Mouse (Mus musculus) left cerebral cortex, postnatal 14 days (tissue): ENCODE results near the gene Osbpl6. TPM values are rescaled to one million over a fixed set of nuclear protein-coding genes. Genes with fewer than 3 reads are reported as not detected.

Source experiments
- DNase-seq, 2 experiments: peaks; one replicate each; pipeline ENCODE4 v3.0.0; 2021 to 2022; ENCODE audit warnings: low spot score in 2 of 2, mixed read lengths in 1 of 2
- intact Hi-C: fragments of 180-260 bp; cut with DNase I; formaldehyde crosslinking; loops from one replicate; pipeline ENCODE4 v1.15.1; 2025
- long read RNA-seq, 2 experiments: library from polyadenylated mRNA; stranded (forward); transcript quantifications; one replicate each; pipeline ENCODE4 v2.0.0; 2021
- total RNA-seq, 2 experiments: library from RNA; stranded (reverse); gene quantifications; 2 replicates each; pipeline ENCODE4 v1.2.3; 2021

The Osbpl6 gene
- 10 to 100 TPM; 44.2 to 49.4 TPM for total RNA-seq
- long read RNA-seq, experiment 1, full-length matches to known transcripts = 6 of 10 reads
- long read RNA-seq, experiment 1, partial matches to known transcripts = 1 of 10 reads
- long read RNA-seq, experiment 1, other reads (novel, unspliced or antisense) = 3 of 10 reads
- long read RNA-seq, experiment 2, full-length matches to known transcripts = 3 of 10 reads
- long read RNA-seq, experiment 2, partial matches to known transcripts = 2 of 10 reads
- long read RNA-seq, experiment 2, other reads (novel, unspliced or antisense) = 5 of 10 reads

GRCm38 (mm10) chr2:76406151-76406936 is at the start of gene Osbpl6:
Gene Osbpl6, plus strand, starts transcription at chr2:76406508.
- intact Hi-C loops = no loop called here
- peak; percentile 67 to 73 for DNase-seq

GRCm38 (mm10) chr2:76360226-76360625 is 46.1 kb upstream of the Osbpl6 start, which contains the start of gene Cyct:
Gene Cyct, minus strand, starts transcription at chr2:76360450.
- intact Hi-C loops = loop anchor here (5.0 kb wide), 2 partner anchors 108 to 233 kb away; no protein-coding TSS in a partner anchor
- no peak for DNase-seq

GRCm38 (mm10) chr2:76362111-76362510 is 44.2 kb upstream of the Osbpl6 start:
- peak; percentile 23 to 31 for DNase-seq
- intact Hi-C loops = loop anchor here (5.0 kb wide), 2 partner anchors 110 to 235 kb away; no protein-coding TSS in a partner anchor

- intact Hi-C loops = no loop called here
- DNase-seq = no peak
These were observed 40.5 kb upstream of the Osbpl6 start for GRCm38 (mm10) chr2:76365811-76366210.

DNA sequence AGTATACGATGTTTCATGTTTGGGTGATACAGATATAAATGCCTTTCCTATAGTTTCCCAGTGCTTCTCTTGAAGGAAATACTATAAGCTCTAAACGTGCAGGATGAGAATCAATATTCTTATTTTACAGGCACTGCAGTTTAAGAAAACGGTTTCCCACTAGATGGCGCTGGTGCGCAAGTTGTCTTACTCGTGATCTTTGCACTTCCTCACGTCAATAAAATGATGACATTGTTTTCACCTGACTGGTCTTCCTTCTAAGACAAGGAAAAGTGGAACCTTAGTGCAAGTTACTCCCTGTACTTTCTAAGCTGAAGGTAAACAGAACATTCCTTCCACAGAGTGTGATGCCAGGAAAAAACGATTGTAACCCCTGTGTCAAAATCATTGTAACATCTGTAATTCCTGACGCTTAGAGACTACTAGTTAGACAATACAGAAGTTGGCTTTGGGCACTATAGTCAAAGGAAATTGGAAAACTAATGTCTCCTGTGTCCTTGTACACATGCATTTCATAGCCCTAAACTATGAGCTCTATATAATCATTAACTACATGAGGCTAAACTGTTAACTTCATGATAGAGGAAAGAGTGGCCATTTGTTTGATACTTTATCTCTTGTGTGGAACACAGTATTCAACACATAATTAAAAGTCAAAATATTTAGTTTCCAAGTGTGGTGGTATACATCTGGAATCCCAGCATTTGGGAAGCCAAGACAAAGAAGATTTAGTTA is 39.0 kb upstream of the Osbpl6 start:
- peak; percentile 72 to 90 for DNase-seq
- intact Hi-C loops = no loop called here

DNA sequence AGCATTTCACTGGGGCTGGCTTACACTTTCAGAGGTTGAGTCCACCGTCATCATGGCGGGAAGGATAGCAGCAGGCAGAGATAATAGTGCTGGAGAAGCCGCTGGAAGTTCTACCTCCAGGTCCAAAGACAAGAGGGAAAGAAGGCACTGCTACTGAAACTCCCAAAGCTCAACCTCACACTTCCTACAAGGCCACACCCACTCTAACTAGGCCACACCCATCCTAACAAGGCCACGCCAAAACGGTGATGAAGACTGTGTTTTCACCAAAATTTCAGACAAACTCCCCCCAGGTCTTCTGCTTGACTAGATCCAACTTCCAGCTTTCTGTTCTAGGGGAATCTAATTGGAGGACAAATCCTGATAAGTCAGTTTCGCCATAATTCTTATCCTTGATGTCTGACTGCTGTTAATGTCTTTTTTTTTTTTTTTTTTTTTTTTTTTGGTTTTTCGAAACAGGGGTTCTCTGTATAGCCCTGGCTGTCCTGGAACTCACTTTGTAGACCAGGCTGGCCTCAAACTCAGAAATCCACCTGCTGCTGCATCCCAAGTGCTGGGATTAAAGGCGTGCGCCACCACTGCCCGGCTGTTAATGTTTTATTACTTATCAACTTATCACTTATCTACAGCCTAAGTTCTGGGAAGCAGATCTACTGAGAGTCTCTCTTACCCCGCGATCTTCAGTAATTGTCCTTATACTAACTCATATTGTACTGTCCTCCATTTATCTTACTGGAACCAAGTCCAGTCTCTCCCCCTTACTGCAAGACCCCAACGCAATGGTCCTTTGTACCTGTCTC is 37.2 kb upstream of the Osbpl6 start:
- no peak for DNase-seq
- intact Hi-C loops = loop anchor here (1.0 kb wide), 1 partner anchor 249 kb away; no protein-coding TSS in a partner anchor

- DNase-seq = peak; percentile 86 to 92
- intact Hi-C loops = loop anchor here (1.0 kb wide), 1 partner anchor 248 kb away; no protein-coding TSS in a partner anchor
These were observed 36.3 kb upstream of the Osbpl6 start, which contains the start of gene Rbm45 for GRCm38 (mm10) chr2:76369821-76370655. Gene Rbm45, plus strand, starts transcription at chr2:76369984.

DNA sequence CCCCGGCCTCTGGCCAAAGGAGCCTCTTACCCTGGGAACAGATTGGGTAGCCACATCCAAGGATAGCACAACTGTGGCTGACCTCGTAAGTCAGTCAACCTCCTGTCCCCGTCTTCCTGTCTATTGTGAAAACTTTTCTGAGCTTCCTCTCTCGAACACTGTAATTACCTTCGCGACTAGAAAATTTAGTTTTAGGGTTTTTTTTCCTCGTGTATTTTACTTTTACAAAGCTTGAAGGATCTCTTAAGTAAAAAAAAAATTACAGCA is 35.7 kb upstream of the Osbpl6 start:
- intact Hi-C loops = no loop called here
- no peak for DNase-seq

DNA sequence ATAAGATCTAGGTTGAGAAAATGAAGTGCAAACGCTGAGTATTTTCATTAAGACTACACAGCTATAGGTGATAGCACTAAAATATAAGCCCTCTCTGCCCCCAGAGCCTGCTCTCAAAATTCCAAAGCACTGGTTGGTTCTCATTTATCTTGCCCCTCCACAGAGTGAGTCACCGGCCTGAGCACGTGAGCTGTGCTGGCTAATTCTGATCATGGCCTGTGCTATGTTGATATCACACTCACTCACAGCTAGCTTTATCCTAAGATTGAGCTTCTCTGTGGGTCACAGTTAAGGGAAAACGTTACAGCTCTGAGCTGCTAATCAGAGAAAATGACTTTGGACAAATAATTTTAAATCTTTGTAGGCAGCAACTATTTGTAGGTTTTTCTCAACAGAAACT is 34.1 kb upstream of the Osbpl6 start:
- no peak for DNase-seq
- intact Hi-C loops = no loop called here

- intact Hi-C loops = no loop called here
- DNase-seq = no peak
These were observed 31.6 kb upstream of the Osbpl6 start for GRCm38 (mm10) chr2:76374544-76375206.

DNA sequence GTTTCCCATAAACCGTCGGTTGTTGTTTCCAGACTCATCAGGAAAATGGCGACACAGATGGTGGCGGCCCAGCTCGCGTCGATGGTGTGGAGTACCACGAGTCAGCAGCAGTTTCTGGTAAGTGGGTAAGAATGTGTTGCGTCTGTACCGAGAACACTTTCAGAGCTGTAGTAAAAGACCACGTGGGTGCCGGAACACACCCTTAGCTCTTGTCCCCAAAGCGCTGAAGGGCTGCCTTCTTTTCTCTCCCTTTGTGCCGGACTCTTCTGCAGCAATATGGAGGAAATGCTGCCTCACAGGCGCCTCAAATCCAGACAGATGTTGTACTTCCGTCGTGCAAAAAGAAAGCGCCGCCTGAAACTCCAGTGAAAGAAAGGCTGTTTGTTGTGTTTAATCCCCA is 27.7 kb upstream of the Osbpl6 start:
- no peak for DNase-seq
- intact Hi-C loops = no loop called here

GRCm38 (mm10) chr2:76386531-76386930 is 19.8 kb upstream of the Osbpl6 start:
- no peak for DNase-seq
- intact Hi-C loops = no loop called here

GRCm38 (mm10) chr2:76400178-76400577 is 6.1 kb upstream of the Osbpl6 start:
- DNase-seq = no peak
- intact Hi-C loops = no loop called here

- intact Hi-C loops = no loop called here
- DNase-seq = peak; percentile 37 to 40
These were observed 635 bp upstream of the Osbpl6 start for GRCm38 (mm10) chr2:76405596-76406150.

DNA sequence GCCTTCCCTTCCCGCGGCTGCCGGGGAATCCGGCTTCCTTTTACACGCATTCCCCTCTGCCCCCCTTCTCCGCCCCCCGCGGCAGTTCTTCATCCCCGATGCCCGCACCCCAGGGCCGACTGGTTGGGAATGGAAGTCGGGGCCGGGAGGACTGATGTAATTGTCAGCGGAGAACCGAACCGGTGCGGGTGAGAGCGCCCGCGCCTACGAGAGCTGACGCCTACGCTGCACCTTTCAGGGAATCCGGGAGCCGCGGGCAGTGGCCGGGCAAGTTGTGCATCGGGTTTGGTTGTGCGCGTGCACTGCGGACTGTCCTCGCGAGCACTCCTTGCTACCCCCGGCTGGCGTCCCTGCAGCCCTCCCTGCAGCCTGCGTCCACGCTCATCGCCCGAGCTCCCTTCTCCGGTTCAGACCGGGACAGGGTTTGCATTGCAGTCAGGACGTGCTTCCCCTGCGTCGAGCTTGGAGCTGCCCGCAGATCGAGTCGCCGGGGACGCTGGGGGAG is 681 bp downstream of the Osbpl6 start:
- intact Hi-C loops = no loop called here
- DNase-seq = peak; percentile 64 to 72

- DNase-seq = no peak
- intact Hi-C loops = no loop called here
These were observed 3.2 kb downstream of the Osbpl6 start for GRCm38 (mm10) chr2:76409526-76409925.

DNA sequence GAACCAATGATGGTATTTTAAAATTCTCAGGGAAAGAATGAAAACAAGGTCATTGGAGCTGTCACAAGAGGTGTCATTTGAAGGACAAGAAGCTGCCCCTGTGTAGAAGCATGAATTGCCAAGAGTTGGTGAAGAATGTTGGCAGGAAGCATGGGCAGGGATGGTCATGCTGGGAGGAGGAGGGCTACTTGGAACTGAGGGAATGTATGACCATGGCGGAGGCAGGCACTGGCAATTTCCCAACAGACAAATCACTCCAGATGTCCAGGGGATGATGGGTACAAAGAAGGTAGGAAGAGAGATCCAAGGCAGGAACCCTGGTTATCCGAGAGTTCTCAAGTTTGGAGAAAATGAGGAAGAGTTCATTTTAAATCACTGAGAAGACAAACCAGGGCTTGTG is 3.7 kb downstream of the Osbpl6 start:
- DNase-seq = no peak
- intact Hi-C loops = no loop called here
